Mouse (Mus musculus) thymus, postnatal 10 days (tissue): ENCODE results near the gene Bbx.

Experiments used
- DNase-seq, 2 experiments: peaks; one replicate each; pipeline ENCODE4 v3.0.0; 2021; ENCODE audit warnings: low spot score in 2 of 2

The Bbx gene

GRCm38 (mm10) chr16:50315349-50315969, 116.7 kb downstream of the Bbx start:
- peak in 1 of 2 experiments; percentile 13 for DNase-seq

GRCm38 (mm10) chr16:50311588-50311987, 120.6 kb downstream of the Bbx start:
- no peak for DNase-seq

- no peak for DNase-seq
These were observed 122.7 kb downstream of the Bbx start for GRCm38 (mm10) chr16:50309411-50310042.

GRCm38 (mm10) chr16:50308256-50308655, 123.9 kb downstream of the Bbx start:
- no peak for DNase-seq

GRCm38 (mm10) chr16:50307231-50307630, 125.0 kb downstream of the Bbx start:
- DNase-seq: no peak

- DNase-seq: no peak
These were observed 125.5 kb downstream of the Bbx start for GRCm38 (mm10) chr16:50306727-50307126.

- no peak for DNase-seq
These were observed 127.0 kb downstream of the Bbx start for GRCm38 (mm10) chr16:50305156-50305555.

- no peak for DNase-seq
These were observed 129.6 kb downstream of the Bbx start for GRCm38 (mm10) chr16:50302566-50302965.

GRCm38 (mm10) chr16:50298743-50299443, 133.3 kb downstream of the Bbx start:
- no peak for DNase-seq

- DNase-seq: no peak
These were observed 138.5 kb downstream of the Bbx start for GRCm38 (mm10) chr16:50293502-50294228.

- no peak for DNase-seq
These were observed 139.4 kb downstream of the Bbx start for GRCm38 (mm10) chr16:50292834-50293233.

- DNase-seq: no peak
These were observed 142.4 kb downstream of the Bbx start for GRCm38 (mm10) chr16:50289764-50290163.

- no peak for DNase-seq
These were observed 159.4 kb downstream of the Bbx start for GRCm38 (mm10) chr16:50272813-50273212.

- no peak for DNase-seq
These were observed 169.5 kb downstream of the Bbx start for GRCm38 (mm10) chr16:50262647-50263046.

GRCm38 (mm10) chr16:50262209-50262608, 170.0 kb downstream of the Bbx start:
- no peak for DNase-seq

GRCm38 (mm10) chr16:50261741-50262140, 170.4 kb downstream of the Bbx start:
- no peak for DNase-seq

GRCm38 (mm10) chr16:50254522-50255159, 177.5 kb downstream of the Bbx start:
- DNase-seq: peak in 1 of 2 experiments; percentile 5

GRCm38 (mm10) chr16:50251417-50251975, 180.7 kb downstream of the Bbx start:
- no peak for DNase-seq

- DNase-seq: no peak
These were observed 181.7 kb downstream of the Bbx start for GRCm38 (mm10) chr16:50250469-50250868.

GRCm38 (mm10) chr16:50249036-50249435, 183.2 kb downstream of the Bbx start:
- no peak for DNase-seq

GRCm38 (mm10) chr16:50242444-50242843, 189.7 kb downstream of the Bbx start:
- no peak for DNase-seq
